Mouse (Mus musculus) MEL-GATA-1-ER (cell line): ENCODE results near the gene Plcb3.
"Not testable (repeated sequence)": the region's sequence is repeated elsewhere in the genome, so short reads cannot be mapped to it uniquely, and the experiment has no call there.

Experiments
- DNase-seq: peaks from one replicate; pipeline ENCODE4 v3.0.0-alpha.2; 2012; ENCODE audit warnings: low read depth; ENCODE audit errors: extremely low read depth

Gene Plcb3

GRCm38 (mm10) chr19:6991166-6991565 is 14.9 kb upstream of the Plcb3 start:
- not testable (repeated sequence) for DNase-seq

GRCm38 (mm10) chr19:6990712-6991111 is 14.4 kb upstream of the Plcb3 start:
- no peak for DNase-seq

- DNase-seq = no peak
Measured at GRCm38 (mm10) chr19:6989251-6989650, 13.0 kb upstream of the Plcb3 start.

GRCm38 (mm10) chr19:6987904-6988285 is 11.6 kb upstream of the Plcb3 start:
- DNase-seq = no peak

GRCm38 (mm10) chr19:6987061-6987903 is 11.0 kb upstream of the Plcb3 start, which contains the start of gene Vegfb:
Gene Vegfb, minus strand, starts transcription at chr19:6987651.
- no peak for DNase-seq

GRCm38 (mm10) chr19:6985951-6986708 is 9.9 kb upstream of the Plcb3 start:
- DNase-seq = no peak

GRCm38 (mm10) chr19:6985300-6985699 is 9.0 kb upstream of the Plcb3 start:
- DNase-seq = no peak

- no peak for DNase-seq
Measured at GRCm38 (mm10) chr19:6983621-6984020, 7.4 kb upstream of the Plcb3 start.

GRCm38 (mm10) chr19:6981465-6981864 is 5.2 kb upstream of the Plcb3 start:
- DNase-seq = no peak

GRCm38 (mm10) chr19:6980381-6981093 is 4.3 kb upstream of the Plcb3 start, which contains the start of gene Fkbp2:
Gene Fkbp2, minus strand, starts transcription at chr19:6980501.
- peak; percentile 85 for DNase-seq

- DNase-seq = peak; percentile 93
Measured at GRCm38 (mm10) chr19:6979486-6980380, 3.5 kb upstream of the Plcb3 start.

GRCm38 (mm10) chr19:6979001-6979479 is 2.8 kb upstream of the Plcb3 start:
- no peak for DNase-seq

GRCm38 (mm10) chr19:6978639-6978974 is 2.3 kb upstream of the Plcb3 start:
- no peak for DNase-seq

GRCm38 (mm10) chr19:6977759-6978638 is 1.7 kb upstream of the Plcb3 start:
- no peak for DNase-seq

- DNase-seq = peak; percentile 74
Measured at GRCm38 (mm10) chr19:6974211-6975205, 1.8 kb downstream of the Plcb3 start, which contains the start of gene Ppp1r14b. Gene Ppp1r14b, plus strand, starts transcription at chr19:6974968.

- DNase-seq = no peak
Measured at GRCm38 (mm10) chr19:6973581-6974190, 2.6 kb downstream of the Plcb3 start.

- DNase-seq = no peak
Measured at GRCm38 (mm10) chr19:6972247-6972917, 3.9 kb downstream of the Plcb3 start.
